Mouse (Mus musculus) stomach, postnatal 0 days (tissue): Measurements from ENCODE around the gene Gm21394.
"Not testable (repeated sequence)": the region's sequence is repeated elsewhere in the genome, so short reads cannot be mapped to it uniquely, and the experiment has no call there.

ENCODE experiments used
- CTCF ChIP-seq: IDR thresholded peaks from 2 replicates; pipeline ENCODE4 v1.5.1; 2016; ENCODE audit warnings: antibody characterized with exemption, low read depth, mild to moderate bottlenecking, moderate library complexity
- EP300 ChIP-seq: optimal IDR thresholded peaks from 2 replicates; pipeline ENCODE3; 2016; ENCODE audit warnings: antibody characterized with exemption

DNA sequence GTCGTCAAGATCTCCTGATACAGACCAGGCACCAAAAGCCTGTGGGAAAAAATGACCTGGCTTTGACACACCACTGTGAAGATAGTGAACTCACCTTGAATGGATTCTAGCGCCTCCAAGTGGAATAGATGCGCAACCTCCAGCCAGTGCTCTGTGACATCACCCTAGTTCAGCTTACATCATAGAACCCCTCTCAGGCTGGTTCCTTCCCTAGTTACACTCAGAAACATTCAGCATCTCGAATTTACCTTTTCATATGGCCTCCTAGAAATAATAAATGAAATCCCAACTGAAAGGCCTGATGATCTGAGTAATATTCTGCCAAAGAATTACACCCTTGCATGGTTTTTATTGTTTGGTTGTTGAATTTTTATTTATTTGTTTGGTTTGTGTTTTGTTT, at the start of gene Gm21394:
- not testable (repeated sequence) for TF ChIP-seq CTCF, EP300
